Mouse (Mus musculus): ENCODE results near the gene Alas2. TPM values are rescaled to one million over a fixed set of nuclear protein-coding genes. Genes with fewer than 3 reads are reported as not detected.

Gene Alas2
- polyA plus RNA-seq, 1 experiment from 2014 or later = 37.8 TPM

DNA sequence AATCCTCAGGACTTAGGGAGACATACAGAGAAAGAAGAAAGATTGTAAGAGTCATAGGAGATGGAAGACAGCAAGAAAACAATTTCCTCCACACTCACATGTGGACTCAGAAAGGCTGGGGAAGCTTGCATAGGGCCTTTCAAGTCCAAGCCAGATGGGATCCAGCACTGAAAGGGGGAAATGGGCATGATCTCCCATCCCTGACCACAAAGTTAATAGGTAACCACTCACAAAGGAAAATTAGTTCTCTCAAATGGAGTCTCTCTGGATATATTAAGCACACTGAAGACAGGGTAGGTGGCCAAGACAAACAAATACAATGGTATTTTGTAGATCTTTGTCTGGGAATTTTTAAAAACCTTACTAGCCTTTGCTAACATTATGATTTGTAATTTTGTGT, 34.7 kb downstream of the Alas2 start:
- 0 out of 2 replicates have a peak, but pooled peaks cover 4% of the 10 kb centered on the region for H3K4me1 ChIP-seq
- H3K9me3 ChIP-seq = no peaks in the 10 kb centered on the region
- ATAC-seq (replicated peaks) = no peak
- peaks cover 15% of the 10 kb centered on the region; the same call in 1 of the 2 replicates for H3K36me3 ChIP-seq
- no peak overlapping the region for H3K9ac ChIP-seq (replicated peaks)
- H3K27ac ChIP-seq (replicated peaks) = no peak overlapping the region
- H3K4me2 ChIP-seq (replicated peaks) = no peak overlapping the region
- H3K4me3 ChIP-seq = no peak overlapping the region
- no peaks in the 10 kb centered on the region for H3K27me3 ChIP-seq

- H3K4me2 ChIP-seq (replicated peaks) = no peak overlapping the region
- no peaks in the 10 kb centered on the region for H3K27me3 ChIP-seq
- no peaks in the 10 kb centered on the region for H3K9me3 ChIP-seq
- 96% methylated on average over 8 of the region's 8 CpGs for WGBS
- 0 out of 2 replicates have a peak, but pooled peaks cover 5% of the 10 kb centered on the region for H3K4me1 ChIP-seq
- H3K9ac ChIP-seq (replicated peaks) = no peak overlapping the region
- no peak overlapping the region for H3K27ac ChIP-seq (replicated peaks)
- no peak for ATAC-seq (replicated peaks)
- peaks cover 15% of the 10 kb centered on the region; the same call in 1 of the 2 replicates for H3K36me3 ChIP-seq
- H3K4me3 ChIP-seq = no peak overlapping the region
Measured at GRCm38 (mm10) chrX:150585116-150585515, 37.9 kb downstream of the Alas2 start.

DNA sequence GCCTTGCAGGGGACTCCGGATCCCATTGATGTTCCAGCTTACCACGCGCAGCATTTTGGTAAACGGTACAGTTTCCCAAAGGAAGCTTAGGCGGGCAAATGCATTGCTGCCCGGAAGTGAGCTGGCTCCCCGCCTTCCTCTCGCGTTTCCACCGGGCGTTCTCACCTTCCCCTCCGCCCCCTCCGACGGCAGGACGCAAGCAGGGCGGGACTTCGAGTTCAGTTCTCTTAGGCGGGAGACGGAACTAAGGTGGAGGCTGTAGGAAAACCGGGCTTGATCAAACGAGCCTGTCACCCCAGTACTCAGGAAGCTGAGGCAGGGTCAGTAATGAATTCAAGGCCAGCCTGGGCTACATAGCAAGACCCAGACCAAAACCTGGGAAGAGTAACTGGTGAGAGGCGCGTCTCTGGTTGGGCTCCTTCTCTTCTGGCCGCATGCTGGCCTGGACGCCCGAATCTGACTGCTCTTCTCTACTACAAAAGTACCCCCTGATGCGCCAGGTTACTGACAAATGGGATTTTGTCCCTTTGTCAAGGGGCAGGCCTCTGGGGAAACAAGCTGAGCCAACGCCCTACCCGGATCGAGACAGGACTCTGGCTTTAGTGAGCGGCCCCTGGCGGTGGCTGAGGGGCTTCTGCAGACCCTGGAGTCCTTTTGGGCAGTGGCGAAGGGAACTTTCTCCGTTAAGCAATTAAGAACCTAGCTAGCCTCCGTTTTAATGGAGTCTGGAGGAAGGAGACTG, 41.0 kb downstream of the Alas2 start, which contains the start of gene Pfkfb1:
Gene Pfkfb1, plus strand, starts transcription at position 207 of the 742 bp plus-strand sequence.
- H3K4me2 ChIP-seq (replicated peaks) = peak within 1 kb of the TSS; percentile 52
- peak within 1 kb of the TSS; percentile 65 for H3K9ac ChIP-seq (replicated peaks)
- 0 out of 2 replicates have a peak, but pooled peaks cover 5% of the 10 kb centered on the region for H3K4me1 ChIP-seq
- peak within 1 kb of the TSS; percentile 56 for H3K4me3 ChIP-seq
- WGBS = 20% methylated on average over 35 of the region's 35 CpGs
- H3K36me3 ChIP-seq = no peaks in the 10 kb centered on the region
- no peaks in the 10 kb centered on the region for H3K9me3 ChIP-seq
- no peaks in the 10 kb centered on the region for H3K27me3 ChIP-seq
- peak; percentile 96 for ATAC-seq (replicated peaks)
- peak within 1 kb of the TSS; percentile 83 for H3K27ac ChIP-seq (replicated peaks)

DNA sequence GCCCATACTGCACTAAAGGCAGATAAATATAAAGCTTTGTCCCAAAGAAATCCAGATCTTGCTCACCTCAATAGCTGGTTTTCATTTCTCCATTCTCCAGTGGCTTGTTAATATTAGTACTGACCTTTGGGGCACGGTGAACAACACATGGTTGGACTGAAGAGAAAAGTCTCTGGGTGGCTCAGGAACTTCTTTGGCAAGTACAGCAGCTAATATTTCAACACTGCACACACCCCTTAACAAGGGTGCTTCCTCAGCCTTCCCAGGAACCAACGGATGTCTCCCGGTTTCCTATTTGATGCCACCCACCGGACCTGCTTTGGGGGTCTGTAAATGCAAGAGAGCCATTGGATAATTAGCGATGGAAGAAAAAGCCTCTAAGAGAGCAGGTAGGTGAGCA, 42.5 kb downstream of the Alas2 start, which contains the start of gene Apex2:
Gene Apex2, minus strand, starts transcription at position 173 of the 400 bp plus-strand sequence.
- H3K9me3 ChIP-seq = no peaks in the 10 kb centered on the region
- no peak for ATAC-seq (replicated peaks)
- H3K4me1 ChIP-seq = 0 out of 2 replicates have a peak, but pooled peaks cover 5% of the 10 kb centered on the region
- H3K27ac ChIP-seq (replicated peaks) = no peak within 1 kb of the TSS
- no peaks in the 10 kb centered on the region for H3K27me3 ChIP-seq
- 73% methylated on average over 5 of the region's 5 CpGs for whole genome bisulfite sequencing
- peak within 1 kb of the TSS; percentile 52; the same call in 1 of the 2 replicates for H3K4me2 ChIP-seq (replicated peaks)
- H3K9ac ChIP-seq (replicated peaks) = no peak within 1 kb of the TSS
- H3K4me3 ChIP-seq = peak within 1 kb of the TSS; percentile 56; the same call in 1 of the 2 replicates
- no peaks in the 10 kb centered on the region for H3K36me3 ChIP-seq

DNA sequence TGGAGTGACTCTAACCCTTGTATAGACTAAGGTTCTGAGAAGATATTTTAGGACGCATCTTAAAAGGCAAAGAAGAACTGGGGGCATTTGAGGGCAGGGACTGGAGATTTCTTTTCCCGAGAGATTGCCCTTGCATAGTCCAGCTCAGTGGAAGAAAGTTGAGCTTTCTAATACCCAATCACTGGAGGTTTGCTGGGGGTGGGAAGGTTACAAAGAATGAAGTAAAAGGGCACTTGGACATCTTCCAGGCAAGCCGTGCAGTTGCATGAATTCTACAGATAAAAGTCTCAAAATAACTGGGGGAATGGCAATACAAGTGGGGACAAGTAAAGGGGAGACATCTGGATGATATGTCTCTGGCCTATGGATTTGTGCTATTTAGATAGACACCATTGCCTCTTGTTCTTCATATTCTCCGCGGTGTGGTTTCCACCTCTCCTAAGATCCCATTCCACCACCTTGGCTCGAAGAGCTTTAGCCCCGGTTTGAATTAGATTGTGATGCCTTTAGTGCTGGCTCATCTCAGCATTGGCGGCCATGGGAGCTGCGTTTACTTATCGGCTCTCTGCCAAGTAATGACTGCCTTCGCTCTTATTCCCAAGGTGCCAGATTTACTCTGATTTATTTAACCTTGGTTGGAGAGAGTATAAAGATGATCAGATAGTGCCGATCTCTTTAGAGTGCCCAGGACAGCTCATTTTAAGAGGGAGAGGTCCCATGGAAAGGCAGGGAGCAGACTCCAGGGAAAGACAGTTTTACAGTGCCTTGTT, 46.3 kb downstream of the Alas2 start:
- Histone ChIP-seq H3K27ac (replicated peaks) (no peak overlapping the region), H3K4me3 (no peak overlapping the region), H3K4me1 (no peaks in the 10 kb centered on the region), H3K9ac (replicated peaks) (no peak overlapping the region), H3K9me3 (no peaks in the 10 kb centered on the region), H3K36me3 (no peaks in the 10 kb centered on the region), H3K27me3 (no peaks in the 10 kb centered on the region), H3K4me2 (replicated peaks) (no peak overlapping the region)
- ATAC-seq (replicated peaks) = no peak
- WGBS = 87% methylated on average over 12 of the region's 12 CpGs

DNA sequence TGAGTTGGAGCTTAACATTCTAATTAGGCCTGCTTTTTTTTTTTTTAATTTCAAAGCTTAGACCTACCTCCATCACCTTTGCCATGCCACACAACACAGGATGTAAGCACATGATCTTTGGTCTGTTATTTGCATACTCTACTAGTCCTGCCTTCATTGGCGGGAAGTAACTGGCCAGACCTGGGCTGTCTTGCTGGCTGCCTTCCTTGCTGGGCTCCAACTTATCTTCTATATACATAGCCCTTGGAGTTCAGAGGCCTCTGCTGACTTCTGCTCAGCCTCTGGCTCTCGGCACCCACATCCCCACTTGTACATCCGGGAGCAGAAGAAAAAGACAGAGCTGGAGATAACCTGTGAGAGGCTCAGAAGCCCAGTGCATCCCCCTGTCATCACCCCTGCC, 47.0 kb downstream of the Alas2 start:
- WGBS = 97% methylated on average over 3 of the region's 3 CpGs
- no peaks in the 10 kb centered on the region for H3K4me1 ChIP-seq
- H3K4me2 ChIP-seq (replicated peaks) = no peak overlapping the region
- no peaks in the 10 kb centered on the region for H3K36me3 ChIP-seq
- H3K9me3 ChIP-seq = no peaks in the 10 kb centered on the region
- no peak overlapping the region for H3K27ac ChIP-seq (replicated peaks)
- no peak overlapping the region for H3K4me3 ChIP-seq
- no peak overlapping the region for H3K9ac ChIP-seq (replicated peaks)
- no peaks in the 10 kb centered on the region for H3K27me3 ChIP-seq
- ATAC-seq (replicated peaks) = no peak

- Histone ChIP-seq H3K36me3 (no peaks in the 10 kb centered on the region), H3K9ac (replicated peaks) (no peak overlapping the region), H3K9me3 (no peaks in the 10 kb centered on the region), H3K4me1 (no peaks in the 10 kb centered on the region), H3K27ac (replicated peaks) (no peak overlapping the region), H3K4me3 (no peak overlapping the region), H3K27me3 (no peaks in the 10 kb centered on the region), H3K4me2 (replicated peaks) (no peak overlapping the region)
- WGBS = 76% methylated on average over 9 of the region's 9 CpGs
- no peak for ATAC-seq (replicated peaks)
Measured at GRCm38 (mm10) chrX:150595016-150595760, 48.0 kb downstream of the Alas2 start.

DNA sequence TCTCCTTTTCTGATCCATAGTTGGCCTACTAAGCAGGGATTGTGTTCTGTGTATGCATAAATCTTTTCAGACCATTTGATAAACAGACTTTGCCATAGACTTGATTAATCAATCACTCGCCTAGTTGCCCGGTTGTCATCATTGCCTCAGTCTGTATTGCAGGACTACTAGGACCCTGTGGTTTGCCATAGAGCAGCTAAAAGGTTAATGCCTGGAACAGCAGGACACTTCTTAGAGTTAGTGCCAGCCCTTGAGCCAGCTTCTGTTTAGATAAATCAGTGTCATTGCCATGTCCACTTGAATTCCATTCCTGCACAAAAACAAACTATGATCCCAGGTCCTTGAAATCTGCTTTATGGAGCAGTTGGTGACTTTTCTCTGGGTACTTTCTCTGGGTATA, 51.7 kb downstream of the Alas2 start:
- Histone ChIP-seq H3K36me3 (no peaks in the 10 kb centered on the region), H3K9ac (replicated peaks) (no peak overlapping the region), H3K4me1 (no peaks in the 10 kb centered on the region), H3K27ac (replicated peaks) (no peak overlapping the region), H3K27me3 (no peaks in the 10 kb centered on the region), H3K4me3 (no peak overlapping the region), H3K4me2 (replicated peaks) (no peak overlapping the region), H3K9me3 (no peaks in the 10 kb centered on the region)
- WGBS = 71% methylated on average over 2 of the region's 2 CpGs
- no peak for ATAC-seq (replicated peaks)

Small RNA genes lying within 50 kb of the gene (microRNA-seq; reads per million reads assigned to microRNA genes)
- not detected for gene Mir3620

Other genes with a start within 250 kb of the Alas2 start
- 51.0 and 54.1 TPM in 2 replicates for gene Tmem29, start 88.2 kb upstream of the Alas2 start, polyA plus RNA-seq (2015; fragmentation: Nextera tagmentation; extraction: Ambion mirVana)
- 3.9 and 4.1 TPM in 2 replicates for gene Pfkfb1, start 40.9 kb downstream of the Alas2 start, polyA plus RNA-seq (2015; fragmentation: Nextera tagmentation; extraction: Ambion mirVana)
- gene Apex2, start 42.5 kb downstream of the Alas2 start, polyA plus RNA-seq (2015; fragmentation: Nextera tagmentation; extraction: Ambion mirVana) = 21.7 and 26.0 TPM in 2 replicates
- 59.5 and 59.6 TPM in 2 replicates for gene Tro, start 110.2 kb downstream of the Alas2 start, polyA plus RNA-seq (2015; fragmentation: Nextera tagmentation; extraction: Ambion mirVana)